Mouse (Mus musculus): ENCODE data around the gene Tbc1d13.
"Not testable (repeated sequence)": the region's sequence is repeated elsewhere in the genome, so short reads cannot be mapped to it uniquely, and the experiment has no call there.

Gene Tbc1d13

GRCm38 (mm10) chr2:30177700-30178675 lies 44.4 kb downstream of the Tbc1d13 start, which contains the start of gene Spout1:
TSS of gene Spout1 (minus strand) at chr2:30178459.
- in situ Hi-C loops (cut with MseI, MboI) = no loop called here

DNA sequence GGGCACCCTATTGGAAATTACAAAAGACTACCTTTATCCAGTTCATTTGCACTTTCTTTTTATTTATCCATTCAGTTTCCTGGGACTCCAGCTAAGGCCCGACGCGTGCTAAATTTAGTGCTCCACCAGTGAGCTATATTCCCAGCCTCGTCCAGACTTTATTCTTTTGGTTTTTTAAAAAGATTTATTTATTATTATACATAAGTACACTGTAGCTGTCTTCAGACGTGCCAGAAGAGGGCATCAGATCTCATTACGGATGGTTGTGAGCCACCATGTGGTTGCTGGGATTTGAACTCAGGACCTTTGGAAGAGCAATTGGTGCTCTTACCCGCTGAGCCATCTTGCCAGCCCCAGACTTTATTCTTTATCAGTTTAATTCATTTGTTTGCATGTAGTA lies 45.2 kb downstream of the Tbc1d13 start:
- in situ Hi-C loops (cut with MseI, MboI) = not testable (repeated sequence)

- in situ Hi-C loops (cut with MseI, MboI) = no loop called here
Observed at GRCm38 (mm10) chr2:30182424-30182823, 48.9 kb downstream of the Tbc1d13 start.

DNA sequence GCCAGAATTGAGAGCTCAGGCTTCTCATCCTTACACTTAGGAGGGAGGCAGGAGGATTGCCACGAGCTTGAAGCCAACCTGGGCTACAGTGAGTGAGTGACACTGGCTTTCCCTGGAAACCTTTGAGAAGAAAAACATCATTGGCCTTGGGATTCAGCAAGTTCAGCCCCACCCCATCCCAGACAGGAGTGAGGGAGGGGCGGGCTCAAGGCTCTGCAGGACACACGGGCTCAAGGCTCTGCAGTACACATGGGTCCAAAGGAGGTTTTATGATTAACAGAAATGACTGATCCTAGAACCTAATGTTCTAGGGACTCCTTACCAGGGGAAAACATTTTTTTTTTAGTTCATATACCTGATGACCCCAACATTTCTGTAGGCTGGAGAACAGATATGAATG lies 50.2 kb downstream of the Tbc1d13 start:
- in situ Hi-C loops (cut with MseI, MboI) = no loop called here

DNA sequence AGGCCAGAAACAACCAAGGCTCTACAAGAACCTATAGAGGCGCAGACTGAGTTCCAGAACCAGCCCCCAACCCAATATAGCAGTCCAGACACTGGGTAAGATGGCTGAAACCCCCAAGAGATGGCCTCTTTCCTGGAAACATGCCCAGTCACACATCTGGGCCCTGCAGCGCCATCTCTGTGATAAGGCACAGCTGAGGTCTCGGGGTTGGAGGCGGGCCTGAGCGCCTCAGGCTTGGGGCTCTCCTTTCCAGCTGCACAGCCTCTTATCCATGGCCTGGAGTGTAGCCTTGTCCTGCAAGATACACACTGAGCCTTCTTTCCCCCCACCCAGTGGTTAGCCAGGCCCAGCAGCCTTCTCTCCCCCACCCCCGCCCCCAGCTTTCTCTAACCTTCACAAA lies 51.7 kb downstream of the Tbc1d13 start:
- in situ Hi-C loops (cut with MseI, MboI) = no loop called here

- in situ Hi-C loops (cut with MseI, MboI) = no loop called here
Observed at GRCm38 (mm10) chr2:30185681-30186080, 52.1 kb downstream of the Tbc1d13 start.

GRCm38 (mm10) chr2:30191790-30192580 lies 58.4 kb downstream of the Tbc1d13 start:
- in situ Hi-C loops (cut with MseI, MboI) = no loop called here

- in situ Hi-C loops (cut with MseI, MboI) = no loop called here
Observed at GRCm38 (mm10) chr2:30194656-30195055, 61.1 kb downstream of the Tbc1d13 start.

GRCm38 (mm10) chr2:30198021-30198420 lies 64.5 kb downstream of the Tbc1d13 start:
- in situ Hi-C loops (cut with MseI, MboI) = no loop called here

DNA sequence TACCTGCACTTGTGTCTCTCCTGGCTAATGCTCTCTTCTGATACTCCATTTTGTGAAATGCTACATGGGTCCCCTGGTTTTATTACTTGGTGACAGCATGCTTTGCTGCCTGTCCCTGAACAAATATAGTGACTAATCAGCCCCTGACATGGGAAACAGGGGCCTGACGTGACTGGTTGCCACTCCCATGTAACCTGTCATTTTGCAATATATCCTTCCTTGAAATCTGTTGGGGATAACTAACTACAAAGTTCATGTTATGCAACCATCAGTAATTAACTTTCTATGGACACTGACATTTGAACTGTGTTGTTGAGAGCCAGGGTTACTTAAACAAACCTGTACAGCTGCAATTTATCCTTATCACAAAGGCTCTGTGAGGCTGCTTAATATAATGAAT lies 66.4 kb downstream of the Tbc1d13 start:
- in situ Hi-C loops (cut with MseI, MboI) = no loop called here

GRCm38 (mm10) chr2:30200388-30200925 lies 66.9 kb downstream of the Tbc1d13 start:
- in situ Hi-C loops (cut with MseI, MboI) = no loop called here
